Mouse (Mus musculus) layer of hippocampus, postnatal 36 days (tissue): ENCODE measurements around the gene St8sia6. TPM values are rescaled to one million over a fixed set of nuclear protein-coding genes. Genes with fewer than 3 reads are reported as not detected.
"Not testable (repeated sequence)": the region's sequence is repeated elsewhere in the genome, so short reads cannot be mapped to it uniquely, and the experiment has no call there.

Experiments used
- DNase-seq, 2 experiments: peaks; one replicate each; pipeline ENCODE4 v3.0.0; 2022
- total RNA-seq, 2 experiments: library from RNA; stranded (reverse); gene quantifications; 2 replicates each; pipeline ENCODE4 v1.2.3; 2021

The St8sia6 gene
- total RNA-seq, 2 experiments from 2014 or later, result 2.8 to 4.4 TPM

GRCm38 (mm10) chr2:13603636-13604035, 190.2 kb downstream of the St8sia6 start:
- DNase-seq, result not testable (repeated sequence)

- DNase-seq, result no peak
Observed at GRCm38 (mm10) chr2:13603093-13603492, 190.8 kb downstream of the St8sia6 start.

Other genes with a start within 250 kb of the St8sia6 start
- gene Trdmt1, start 249.4 kb downstream of the St8sia6 start, total RNA-seq, result 1 to 10 TPM; 4.8 to 6.2 TPM
- 10 to 100 TPM; 50.9 to 65.9 TPM for gene Vim, start 220.1 kb downstream of the St8sia6 start, total RNA-seq